Mouse (Mus musculus) CH12.LX (cell line): Measurements from ENCODE around the gene Lrp5.
A peak's percentile ranks its signal among the peaks of the same experiment; 100 is the strongest.

ENCODE experiments used
- BHLHE40 ChIP-seq: IDR thresholded peaks from 2 replicates; pipeline ENCODE4 v1.6.1; 2011; ENCODE audit warnings: mild to moderate bottlenecking, low read depth, low read length, improper control_type of control experiment
- CHD2 ChIP-seq: IDR thresholded peaks from 2 replicates; pipeline ENCODE4 v1.6.1; 2011; ENCODE audit warnings: low read length, improper control_type of control experiment
- CTCF ChIP-seq, 2 experiments: IDR thresholded peaks in 1 of 2; conservative IDR thresholded peaks in 1 of 2; 2 replicates each; pipeline ENCODE4 v1.5.1; 2011 to 2012; ENCODE audit warnings: low read depth in 2 of 2, low read length in 2 of 2, improper control_type of control experiment in 1 of 2, inconsistent platforms in 1 of 2, mild to moderate bottlenecking in 1 of 2, moderate library complexity in 1 of 2
- HCFC1 ChIP-seq: IDR thresholded peaks from 2 replicates; pipeline ENCODE4 v1.6.1; 2012; ENCODE audit warnings: low read depth, mild to moderate bottlenecking, inconsistent platforms, low read length, improper control_type of control experiment
- MAFK ChIP-seq: IDR thresholded peaks from 2 replicates; pipeline ENCODE4 v1.6.1; 2011; ENCODE audit warnings: low read length, improper control_type of control experiment; ENCODE audit not compliant: insufficient replicate concordance
- MAX ChIP-seq: IDR thresholded peaks from 2 replicates; pipeline ENCODE4 v1.6.1; 2011; ENCODE audit warnings: low read length, improper control_type of control experiment
- POLR2A ChIP-seq: IDR thresholded peaks from 2 replicates; pipeline ENCODE4 v1.6.1; 2011; ENCODE audit warnings: low read depth, mild to moderate bottlenecking, improper control_type of control experiment, low read length
- RAD21 ChIP-seq: IDR thresholded peaks from 2 replicates; pipeline ENCODE4 v1.6.1; 2011; ENCODE audit warnings: low read depth, mild to moderate bottlenecking, low read length, improper control_type of control experiment, moderate library complexity
- TCF12 ChIP-seq: IDR thresholded peaks from 2 replicates; pipeline ENCODE4 v1.6.1; 2014; ENCODE audit warnings: low read depth, mild to moderate bottlenecking, inconsistent platforms, low read length, improper control_type of control experiment
- UBTF ChIP-seq: IDR thresholded peaks from 2 replicates; pipeline ENCODE4 v1.6.1; 2012; ENCODE audit warnings: low read depth, mild to moderate bottlenecking, inconsistent platforms, low read length, improper control_type of control experiment, moderate library complexity
- USF1 ChIP-seq: IDR thresholded peaks from 2 replicates; pipeline ENCODE4 v1.6.1; 2014; ENCODE audit warnings: low read depth, mild to moderate bottlenecking, inconsistent platforms, low read length, improper control_type of control experiment
- ZC3H11A ChIP-seq: IDR thresholded peaks from 2 replicates; pipeline ENCODE4 v1.6.1; 2012; ENCODE audit warnings: low read depth, mild to moderate bottlenecking, inconsistent platforms, low read length, improper control_type of control experiment

GRCm38 (mm10) chr19:3707553-3707952 is 21.2 kb upstream of the Lrp5 start:
- TF ChIP-seq POLR2A = no peak
- no peak for TF ChIP-seq RAD21
- no peak for TF ChIP-seq CTCF (conservative IDR thresholded peaks at IDR 0.05 in 1 of 2, IDR thresholded peaks at IDR 0.05 in 1 of 2; ENCODE audit: low read depth in 2 of 2, low read length in 2 of 2)
- no peak for TF ChIP-seq TCF12
- TF ChIP-seq USF1 = no peak
- TF ChIP-seq MAX = peak; percentile 77
- no peak for TF ChIP-seq CHD2
- TF ChIP-seq ZC3H11A = no peak
- no peak for TF ChIP-seq UBTF
- TF ChIP-seq BHLHE40 = no peak
- no peak for TF ChIP-seq HCFC1
- TF ChIP-seq MAFK = no peak
